Mouse (Mus musculus) C2C12 (cell line): Measurements from ENCODE around the gene Agr2.

Experiments
- CEBPB ChIP-seq: IDR thresholded peaks from one replicate; pipeline ENCODE4 v1.6.1; 2011; ENCODE audit warnings: low read depth, mild to moderate bottlenecking, control low read depth, moderate library complexity
- CTCF ChIP-seq: IDR thresholded peaks from one replicate; pipeline ENCODE4 v1.5.1; 2011; ENCODE audit not compliant: control insufficient read depth, insufficient read depth, insufficient read length
- FOSL1 ChIP-seq: IDR thresholded peaks from one replicate; pipeline ENCODE4 v1.8.0; 2011; ENCODE audit warnings: mild to moderate bottlenecking, low read length; ENCODE audit not compliant: poor library complexity, insufficient read depth, severe bottlenecking
- MAX ChIP-seq: IDR thresholded peaks from one replicate; pipeline ENCODE4 v1.6.1; 2011; ENCODE audit warnings: mild to moderate bottlenecking, control low read depth
- MYOD1 ChIP-seq: IDR thresholded peaks from one replicate; pipeline ENCODE4 v1.6.1; 2011; ENCODE audit warnings: low read depth; ENCODE audit not compliant: control insufficient read depth, insufficient read length
- MYOG ChIP-seq: IDR thresholded peaks from one replicate; pipeline ENCODE4 v1.6.1; 2011; ENCODE audit not compliant: control insufficient read depth, insufficient read length; ENCODE audit errors: extremely low read depth
- USF1 ChIP-seq: IDR thresholded peaks from one replicate; pipeline ENCODE4 v1.6.1; 2011; ENCODE audit warnings: low read depth, mild to moderate bottlenecking, control low read depth, moderate library complexity

GRCm38 (mm10) chr12:35966098-35966767 lies 26.5 kb upstream of the Agr2 start:
- TF ChIP-seq CTCF (no peak), USF1 (no peak), MAX (no peak), CEBPB (no peak), MYOD1 (no peak), MYOG (no peak), FOSL1 (no peak)
